Mouse (Mus musculus): ENCODE results near the gene Map3k5. TPM values are rescaled to one million over a fixed set of nuclear protein-coding genes. Genes with fewer than 3 reads are reported as not detected.

The Map3k5 gene
- total and polyA plus RNA-seq, 3 experiments: 15.8 to 31.0 (median 27.6) TPM

GRCm38 (mm10) chr10:20064556-20065207 lies 130.4 kb downstream of the Map3k5 start:
- no peak overlapping the region for H3K9ac ChIP-seq (ENCODE audit: insufficient read depth, low read depth)
- H3K4me2 ChIP-seq (ENCODE audit: insufficient read depth, low read depth, poor library complexity, severe bottlenecking): no peak overlapping the region
- in situ Hi-C loops (cut with MboI; ENCODE audit: low pct_ligation_motif_present, low pct_unique_long_range_greater_than_20kb, low sequenced_read_pairs): loop anchor here (10.0 kb wide), 1 partner anchor 60 kb away; no protein-coding TSS in a partner anchor
- H3K4me1 ChIP-seq (ENCODE audit: control insufficient read depth in 1 of 2, insufficient read depth in 2 of 2): peaks cover 8 to 24% of the 10 kb centered on the region in 2 experiments
- H3K9me3 ChIP-seq (replicated peaks; ENCODE audit: low read length): peaks cover 2% of the 10 kb centered on the region
- H3K27ac ChIP-seq (ENCODE audit: insufficient read depth, low read depth): no peak overlapping the region
- peaks cover 34 to 79% of the 10 kb centered on the region in 2 experiments for H3K36me3 ChIP-seq (replicated peaks in 1 of 2; ENCODE audit: control insufficient read depth in 1 of 2, insufficient read depth in 1 of 2, low read length in 1 of 2)
- dilution Hi-C loops (cut with MboI; ENCODE audit: extremely low pct_ligation_motif_present, extremely low pct_unique_long_range_greater_than_20kb, low sequenced_read_pairs): no loop called here
- no peaks in the 10 kb centered on the region for H3K27me3 ChIP-seq (replicated peaks)
- no peak for DNase-seq (ENCODE audit: extremely low read depth)
- TF ChIP-seq CHD1 (IDR thresholded peaks at IDR 0.05; ENCODE audit: low read depth, low read length): no peak
- no peak for TF ChIP-seq NRF1 (IDR thresholded peaks at IDR 0.05; ENCODE audit: low read depth, low read length)
- TF ChIP-seq CHD2 (IDR thresholded peaks at IDR 0.05; ENCODE audit: low read length): no peak
- TF ChIP-seq POLR2A (IDR thresholded peaks at IDR 0.05; ENCODE audit: low read depth, low read length): no peak
- TF ChIP-seq RAD21 (IDR thresholded peaks at IDR 0.05; ENCODE audit: low read depth, low read length): no peak
- TF ChIP-seq SIN3A (IDR thresholded peaks at IDR 0.05; ENCODE audit: low read length): no peak
- TF ChIP-seq EP300 (IDR thresholded peaks at IDR 0.05; ENCODE audit: low read length): no peak
- H3K79me2 ChIP-seq (replicated peaks; ENCODE audit: control insufficient read depth, extremely low read depth, insufficient read depth, poor library complexity, severe bottlenecking): no peaks in the 10 kb centered on the region
- H3K4me3 ChIP-seq (replicated peaks in 1 of 3; ENCODE audit: low read depth in 2 of 3, low read length in 2 of 3, poor library complexity in 1 of 3): no peak overlapping the region

DNA sequence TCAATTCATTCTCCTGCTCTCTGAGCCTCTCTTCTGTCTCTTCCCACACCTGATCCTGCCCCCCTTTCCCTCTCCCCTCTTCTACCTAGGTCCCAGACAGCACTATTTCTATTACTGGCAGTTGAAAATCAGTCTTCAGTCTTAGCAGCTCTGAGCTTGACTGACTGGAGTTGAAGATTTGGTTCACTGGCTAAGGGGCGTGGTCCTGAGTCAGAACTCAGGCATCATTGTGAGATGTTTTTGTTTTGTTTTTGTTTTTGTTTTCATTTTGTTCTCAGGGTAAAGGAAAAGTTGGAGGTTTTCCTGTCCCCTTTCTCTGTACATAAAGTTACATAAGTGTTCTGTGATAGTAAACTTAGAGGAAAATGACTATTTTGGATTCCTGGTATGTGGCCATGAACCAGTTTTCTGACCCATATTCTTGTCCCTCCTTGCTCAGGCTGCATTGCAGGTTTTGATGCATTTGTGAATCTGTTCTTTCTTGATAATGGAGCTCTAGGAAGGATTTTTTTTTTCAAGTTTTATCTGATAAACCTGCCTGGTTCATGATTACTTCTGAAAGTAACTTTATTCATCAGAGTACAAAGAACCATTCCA lies 131.9 kb downstream of the Map3k5 start:
- Histone ChIP-seq H3K79me2 (replicated peaks; ENCODE audit: control insufficient read depth, extremely low read depth, insufficient read depth, poor library complexity, severe bottlenecking) (no peaks in the 10 kb centered on the region), H3K4me2 (ENCODE audit: insufficient read depth, low read depth, poor library complexity, severe bottlenecking) (no peak overlapping the region), H3K9me3 (replicated peaks; ENCODE audit: low read length) (peaks cover 2% of the 10 kb centered on the region), H3K27ac (ENCODE audit: insufficient read depth, low read depth) (no peak overlapping the region), H3K4me1 (ENCODE audit: control insufficient read depth in 1 of 2, insufficient read depth in 2 of 2) (peaks cover 0 to 11% of the 10 kb centered on the region in 2 experiments; a peak in 1 of 4 replicates), H3K9ac (ENCODE audit: insufficient read depth, low read depth) (no peak overlapping the region), H3K27me3 (replicated peaks) (no peaks in the 10 kb centered on the region), H3K4me3 (replicated peaks in 1 of 3; ENCODE audit: low read depth in 2 of 3, low read length in 2 of 3, poor library complexity in 1 of 3) (no peak overlapping the region), H3K36me3 (replicated peaks in 1 of 2; ENCODE audit: control insufficient read depth in 1 of 2, insufficient read depth in 1 of 2, low read length in 1 of 2) (peaks cover 34 to 82% of the 10 kb centered on the region in 2 experiments)
- TF ChIP-seq MYC (IDR thresholded peaks at IDR 0.05; ENCODE audit: low read depth, low read length) (no peak), TBP (conservative IDR thresholded peaks at IDR 0.05; ENCODE audit: low read depth, low read length) (no peak), EP300 (IDR thresholded peaks at IDR 0.05; ENCODE audit: low read length) (no peak), MAFK (IDR thresholded peaks at IDR 0.05; ENCODE audit: insufficient replicate concordance, low read length) (no peak), SMC3 (IDR thresholded peaks at IDR 0.05; ENCODE audit: low read depth, low read length) (no peak), SIN3A (IDR thresholded peaks at IDR 0.05; ENCODE audit: low read length) (no peak), RCOR1 (conservative IDR thresholded peaks at IDR 0.05; ENCODE audit: low read depth, low read length) (no peak), ZC3H11A (IDR thresholded peaks at IDR 0.05; ENCODE audit: low read depth, low read length) (no peak), HCFC1 (IDR thresholded peaks at IDR 0.05; ENCODE audit: low read depth, low read length) (no peak), E2F4 (IDR thresholded peaks at IDR 0.05; ENCODE audit: insufficient replicate concordance, low read depth, low read length) (no peak), ELF1 (IDR thresholded peaks at IDR 0.05; ENCODE audit: low read depth, low read length) (no peak), CHD2 (IDR thresholded peaks at IDR 0.05; ENCODE audit: low read length) (no peak), UBTF (IDR thresholded peaks at IDR 0.05; ENCODE audit: low read depth, low read length) (no peak)
- dilution Hi-C loops (cut with MboI; ENCODE audit: extremely low pct_ligation_motif_present, extremely low pct_unique_long_range_greater_than_20kb, low sequenced_read_pairs) (no loop called here), in situ Hi-C loops (cut with MboI; ENCODE audit: low pct_ligation_motif_present, low pct_unique_long_range_greater_than_20kb, low sequenced_read_pairs) (loop anchor here (10.0 kb wide), 1 partner anchor 61 kb away; no protein-coding TSS in a partner anchor)
- no peak for DNase-seq (ENCODE audit: extremely low read depth)

All from CH12.LX (cell line).